Mouse (Mus musculus) intestine, embryonic 15.5 days (tissue): Measurements from ENCODE around the gene Nr1d2. TPM values are rescaled to one million over a fixed set of nuclear protein-coding genes. Genes with fewer than 3 reads are reported as not detected.
A peak's percentile ranks its signal among the peaks of the same experiment; 100 is the strongest.
"Not testable (repeated sequence)": the region's sequence is repeated elsewhere in the genome, so short reads cannot be mapped to it uniquely, and the experiment has no call there.

Experiments
- ATAC-seq: fragments of 200-750 bp; cut with Nextera tagmentation; 2 replicates; pipeline ENCODE4 v1.8.0; 2017; ENCODE audit warnings: moderate TSS enrichment, moderate library complexity
- H3K27ac ChIP-seq: fragments of 300-500 bp; sonication (generic); 2 replicates; pipeline ENCODE4 v1.5.1; 2015; ENCODE audit warnings: mild to moderate bottlenecking, inconsistent platforms
- H3K27me3 ChIP-seq: fragments of 300-500 bp; sonication (generic); replicated peaks from 2 replicates; pipeline ENCODE4 v1.6.1; 2015; ENCODE audit warnings: inconsistent platforms
- H3K36me3 ChIP-seq: fragments of 300-500 bp; sonication (generic); 2 replicates; pipeline ENCODE4 v1.6.1; 2015; ENCODE audit warnings: inconsistent platforms
- H3K4me1 ChIP-seq: fragments of 300-500 bp; sonication (generic); replicated peaks from 2 replicates; pipeline ENCODE4 v1.6.1; 2015; ENCODE audit warnings: inconsistent platforms
- H3K4me2 ChIP-seq: fragments of 300-500 bp; sonication (generic); replicated peaks from 2 replicates; pipeline ENCODE4 v1.6.1; 2015; ENCODE audit warnings: mild to moderate bottlenecking, inconsistent platforms
- H3K4me3 ChIP-seq: fragments of 300-500 bp; sonication (generic); replicated peaks from 2 replicates; pipeline ENCODE4 v1.5.1; 2015; ENCODE audit warnings: inconsistent platforms
- H3K9ac ChIP-seq: fragments of 300-500 bp; sonication (generic); 2 replicates; pipeline ENCODE4 v1.6.1; 2015; ENCODE audit warnings: inconsistent platforms
- H3K9me3 ChIP-seq: fragments of 300-500 bp; sonication (generic); 2 replicates; pipeline ENCODE4 v1.6.1; 2016; ENCODE audit warnings: inconsistent platforms
- WGBS: fragments of 180-500 bp; shearing (Covaris S2); methylation state at CpG from one replicate; pipeline ENCODE4 v1.1.7; 2015; 5-methylcytosine and 5-hydroxymethylcytosine counted together
- polyA plus RNA-seq: library from polyadenylated mRNA; unstranded; fragments of >200 nt; fragmentation: Nextera tagmentation; extraction: Ambion mirVana; gene quantifications from 2 replicates; pipeline ENCODE4 v1.2.1, GENCODE M21; 2015

Gene Nr1d2
- 5.0 and 6.9 TPM in 2 replicates for polyA plus RNA-seq

DNA sequence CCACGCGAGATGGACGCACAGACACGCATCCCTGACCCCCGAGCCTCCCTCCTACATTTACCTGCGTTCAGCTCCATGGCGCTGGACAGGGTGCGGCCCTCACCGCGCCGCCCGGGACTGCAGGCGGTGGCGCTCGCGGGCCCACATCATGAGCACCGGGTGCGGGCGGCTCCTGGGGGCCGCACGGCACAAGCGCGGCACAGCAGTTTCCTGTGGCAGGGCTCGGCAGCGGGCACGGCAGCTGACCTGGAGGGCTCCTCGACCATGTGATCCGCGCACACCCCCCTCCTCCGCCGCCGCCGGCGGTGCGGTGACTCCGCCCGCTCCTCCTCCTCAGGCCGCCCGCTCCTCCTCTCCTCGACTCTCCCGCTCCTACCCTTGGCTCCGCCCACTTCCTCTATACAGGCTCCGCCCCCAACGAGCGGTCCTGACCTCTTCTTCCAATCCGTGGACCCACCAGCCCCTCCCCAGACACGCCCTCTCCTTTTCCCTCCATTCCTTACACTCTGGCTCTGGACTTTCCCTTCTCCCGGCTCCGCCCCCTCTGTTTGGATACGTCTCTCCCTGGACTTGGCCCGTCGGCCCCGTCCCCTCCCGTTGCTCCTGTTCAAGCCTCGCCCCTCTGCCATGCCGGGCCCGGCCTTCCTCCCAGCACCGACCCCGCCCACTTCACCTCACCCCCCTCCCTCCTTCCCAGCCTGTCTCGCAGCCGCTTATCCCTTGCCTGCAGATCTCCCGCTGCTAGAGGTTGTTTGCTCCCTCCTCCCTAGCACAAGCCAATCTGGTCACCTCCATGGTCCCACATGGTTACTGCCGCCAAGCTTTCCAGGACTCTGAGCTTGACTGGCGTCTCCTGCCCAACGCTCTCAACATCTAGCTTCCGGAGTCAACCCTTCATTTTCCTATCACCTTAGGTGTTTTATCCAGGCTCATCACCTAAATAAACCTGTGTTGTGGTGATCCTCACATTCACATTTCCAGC is at the start of gene Nr1d2:
Gene Nr1d2 (minus strand): TSS at position 378 of the 982 bp plus-strand sequence.
- peak within 1 kb of the TSS; percentile 87 for H3K4me2 ChIP-seq
- peak within 1 kb of the TSS; percentile 81 for H3K27ac ChIP-seq
- ATAC-seq = peak; percentile 93
- peak within 1 kb of the TSS; percentile 80 for H3K4me3 ChIP-seq
- H3K4me1 ChIP-seq = 0 out of 2 replicates have a peak, but pooled peaks cover 4% of the 10 kb centered on the region
- no peaks in the 10 kb centered on the region for H3K36me3 ChIP-seq
- WGBS = under 1% methylated on average over 66 of the region's 66 CpGs
- peak within 1 kb of the TSS; percentile 62 for H3K9ac ChIP-seq
- no peaks in the 10 kb centered on the region for H3K27me3 ChIP-seq
- H3K9me3 ChIP-seq = no peaks in the 10 kb centered on the region

DNA sequence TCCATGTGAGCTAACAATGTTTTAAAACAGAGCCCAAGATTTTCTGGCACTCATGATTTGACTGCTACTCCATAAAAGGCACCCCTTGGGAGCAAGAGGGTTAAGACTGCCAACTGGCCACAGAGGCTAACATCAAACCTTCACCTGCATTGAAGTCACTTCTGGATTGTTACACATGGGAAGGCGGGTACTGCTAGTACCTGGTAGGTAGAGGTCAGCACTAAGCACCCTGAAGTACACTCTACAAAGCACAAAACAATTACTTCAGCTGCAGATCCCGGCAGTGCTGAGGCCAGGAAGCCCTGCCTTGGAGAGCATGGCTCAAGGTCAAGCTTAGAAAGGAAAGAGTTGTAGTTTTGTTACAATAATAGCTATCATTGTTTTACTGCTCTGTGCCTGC is 48.5 kb upstream of the Nr1d2 start:
- no peak overlapping the region for H3K9ac ChIP-seq
- H3K4me1 ChIP-seq = no peaks in the 10 kb centered on the region
- H3K27me3 ChIP-seq = no peaks in the 10 kb centered on the region
- no peak overlapping the region for H3K4me2 ChIP-seq
- 0 out of 2 replicates have a peak, but pooled peaks have one; percentile 41 for ATAC-seq
- WGBS = 64% methylated on average over 2 of the region's 2 CpGs
- H3K36me3 ChIP-seq = 0 out of 2 replicates have a peak, but pooled peaks cover 4% of the 10 kb centered on the region
- H3K4me3 ChIP-seq = no peak overlapping the region
- H3K27ac ChIP-seq = no peak overlapping the region
- H3K9me3 ChIP-seq = no peaks in the 10 kb centered on the region

DNA sequence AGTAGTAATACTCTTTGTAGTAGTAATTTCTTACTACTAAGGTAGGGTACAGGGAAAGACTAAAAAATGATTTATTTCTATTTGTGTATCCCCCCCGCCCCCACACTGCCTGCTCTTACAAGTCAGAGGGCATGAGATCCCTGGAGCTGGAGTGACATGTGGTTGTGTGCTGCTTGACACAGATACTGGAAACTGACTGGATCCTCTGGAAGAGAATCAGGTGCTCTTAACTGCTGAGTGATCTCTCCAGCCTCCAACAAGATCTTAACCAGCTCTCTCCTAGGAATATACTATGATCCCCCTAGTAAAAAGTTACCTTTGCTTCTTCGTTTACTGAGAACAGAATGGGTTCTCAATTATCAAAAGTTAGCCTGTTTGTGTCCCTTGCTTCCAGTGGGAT is 47.5 kb upstream of the Nr1d2 start:
- no peak overlapping the region for H3K4me2 ChIP-seq
- H3K4me1 ChIP-seq = no peaks in the 10 kb centered on the region
- no peak overlapping the region for H3K9ac ChIP-seq
- no peak for ATAC-seq
- no peaks in the 10 kb centered on the region for H3K27me3 ChIP-seq
- H3K9me3 ChIP-seq = no peaks in the 10 kb centered on the region
- WGBS = 90% methylated on average over 2 of the region's 2 CpGs
- no peak overlapping the region for H3K27ac ChIP-seq
- 0 out of 2 replicates have a peak, but pooled peaks cover 4% of the 10 kb centered on the region for H3K36me3 ChIP-seq
- no peak overlapping the region for H3K4me3 ChIP-seq

DNA sequence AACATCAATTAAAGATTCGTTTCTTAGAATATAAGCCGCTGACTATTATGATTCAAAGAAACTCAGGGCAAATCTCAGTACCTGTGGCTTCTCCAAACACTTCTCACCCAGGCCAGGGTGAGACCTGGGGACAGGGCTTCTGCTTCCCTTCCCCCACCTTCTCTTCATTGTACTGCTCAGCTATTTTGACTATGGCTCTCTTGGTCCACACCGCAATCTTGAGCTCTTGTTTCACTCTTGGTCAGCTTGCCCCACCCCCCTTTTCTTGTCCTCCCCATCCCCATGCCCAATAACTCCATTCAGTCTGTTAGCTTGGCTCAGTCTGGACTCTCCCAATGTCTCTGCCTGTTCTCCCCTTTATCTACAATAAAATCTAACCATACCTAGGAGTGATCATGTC is 46.5 kb upstream of the Nr1d2 start:
- H3K4me1 ChIP-seq = no peaks in the 10 kb centered on the region
- 79% methylated on average over 3 of the region's 3 CpGs for WGBS
- no peak overlapping the region for H3K27ac ChIP-seq
- no peak overlapping the region for H3K4me3 ChIP-seq
- ATAC-seq = no peak
- no peaks in the 10 kb centered on the region for H3K9me3 ChIP-seq
- no peak overlapping the region for H3K4me2 ChIP-seq
- no peak overlapping the region for H3K9ac ChIP-seq
- H3K27me3 ChIP-seq = no peaks in the 10 kb centered on the region
- 0 out of 2 replicates have a peak, but pooled peaks cover 4% of the 10 kb centered on the region for H3K36me3 ChIP-seq

DNA sequence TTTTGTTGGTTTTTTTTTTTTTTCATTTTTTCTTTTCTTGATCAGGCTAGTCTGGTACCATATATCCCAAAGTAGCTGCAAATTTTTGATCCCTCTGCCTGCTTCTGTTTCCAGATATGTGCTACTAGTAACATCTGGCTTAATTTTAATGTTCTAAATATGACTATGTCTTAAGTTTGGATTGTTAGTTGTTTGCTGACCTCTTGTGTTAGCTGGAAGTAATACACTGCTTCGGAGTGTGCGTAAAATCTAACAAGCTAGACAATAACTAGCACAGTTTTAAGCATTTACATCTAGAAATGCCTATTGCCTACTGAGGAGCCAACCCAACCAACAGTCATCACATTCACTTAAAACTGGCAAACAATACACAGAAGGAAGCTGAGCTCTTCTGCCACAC is 45.7 kb upstream of the Nr1d2 start:
- 0 out of 2 replicates have a peak, but pooled peaks cover 4% of the 10 kb centered on the region for H3K36me3 ChIP-seq
- H3K27me3 ChIP-seq = no peaks in the 10 kb centered on the region
- ATAC-seq = no peak; the same call in 1 of the 2 replicates
- no peak overlapping the region for H3K4me2 ChIP-seq
- no peaks in the 10 kb centered on the region for H3K9me3 ChIP-seq
- H3K27ac ChIP-seq = no peak overlapping the region
- H3K9ac ChIP-seq = no peak overlapping the region
- H3K4me3 ChIP-seq = no peak overlapping the region
- H3K4me1 ChIP-seq = no peaks in the 10 kb centered on the region
- WGBS = 83% methylated on average over 2 of the region's 2 CpGs

DNA sequence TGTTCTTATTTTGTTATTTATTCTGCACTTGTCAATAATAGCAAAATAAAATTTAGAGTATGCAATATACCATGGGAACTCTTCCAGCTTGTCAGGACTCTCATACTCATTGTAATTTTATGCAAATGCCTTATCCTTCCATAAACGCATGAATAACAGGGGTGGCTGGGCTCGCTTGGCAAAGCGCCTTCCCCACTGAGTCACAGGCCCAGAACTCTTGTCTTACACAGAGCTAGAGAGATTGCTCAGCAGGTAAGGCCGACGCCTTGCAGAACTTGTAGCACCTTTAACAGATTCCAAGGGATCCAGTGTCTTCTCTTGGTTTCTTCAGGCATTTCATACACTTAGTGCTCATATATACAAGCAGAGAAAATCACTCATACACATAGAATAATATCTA is 41.4 kb upstream of the Nr1d2 start:
- peaks cover 14% of the 10 kb centered on the region; the same call in 1 of the 2 replicates for H3K36me3 ChIP-seq
- no peaks in the 10 kb centered on the region for H3K9me3 ChIP-seq
- no peaks in the 10 kb centered on the region for H3K27me3 ChIP-seq
- no peaks in the 10 kb centered on the region for H3K4me1 ChIP-seq
- H3K27ac ChIP-seq = no peak overlapping the region
- 91% methylated on average over 5 of the region's 5 CpGs for WGBS
- no peak overlapping the region for H3K4me3 ChIP-seq
- no peak overlapping the region for H3K4me2 ChIP-seq
- no peak overlapping the region for H3K9ac ChIP-seq
- no peak for ATAC-seq

DNA sequence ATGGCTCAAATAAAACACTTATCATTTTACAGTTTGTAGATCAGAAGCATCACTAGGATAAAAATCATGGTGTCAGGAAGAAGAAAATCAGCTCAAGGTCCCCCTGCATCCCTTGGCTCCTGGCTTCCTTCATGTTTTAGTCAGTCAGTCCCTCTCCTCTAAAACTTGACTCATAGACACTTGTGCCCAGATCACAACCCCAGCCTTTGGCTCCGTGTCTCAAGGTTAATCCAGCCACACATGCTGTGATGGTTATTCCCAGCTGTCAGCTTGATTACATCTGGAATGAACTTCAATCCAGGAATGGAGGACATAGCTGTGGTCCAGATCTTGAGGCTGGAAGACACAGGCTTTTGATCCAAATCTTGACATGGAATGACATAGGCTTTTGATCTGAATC is 35.6 kb upstream of the Nr1d2 start:
- no peaks in the 10 kb centered on the region for H3K27me3 ChIP-seq
- WGBS = 80% methylated on average over 1 of the region's 1 CpGs
- ATAC-seq = no peak
- no peak overlapping the region for H3K27ac ChIP-seq
- H3K4me2 ChIP-seq = no peak overlapping the region
- no peak overlapping the region for H3K4me3 ChIP-seq
- peaks cover 10% of the 10 kb centered on the region; the same call in 1 of the 2 replicates for H3K36me3 ChIP-seq
- H3K9ac ChIP-seq = no peak overlapping the region
- no peaks in the 10 kb centered on the region for H3K9me3 ChIP-seq
- H3K4me1 ChIP-seq = no peaks in the 10 kb centered on the region

DNA sequence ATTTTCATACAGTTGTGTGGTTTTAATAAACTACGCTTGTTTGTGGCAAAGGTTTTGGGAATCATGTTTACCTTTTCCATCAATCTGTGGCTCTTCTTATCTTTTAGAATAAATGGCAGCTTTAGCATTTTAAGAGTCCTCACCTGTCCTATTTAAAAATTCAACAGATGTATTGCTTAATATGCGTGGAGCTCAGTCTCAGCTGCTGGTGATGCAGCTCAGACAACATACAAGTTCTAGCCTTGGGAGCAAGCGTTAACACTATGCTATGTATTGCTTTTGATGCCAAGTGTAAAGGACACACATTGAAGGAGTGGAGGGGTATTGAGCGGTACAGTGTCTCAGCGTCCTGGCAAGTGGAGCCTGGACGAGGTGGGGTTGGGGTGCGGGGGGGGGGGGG is 32.7 kb upstream of the Nr1d2 start:
- 6% methylated on average over 7 of the region's 7 CpGs for WGBS
- Histone ChIP-seq H3K27ac (no peak overlapping the region), H3K9ac (no peak overlapping the region; the same call in 1 of the 2 replicates), H3K36me3 (0 out of 2 replicates have a peak, but pooled peaks cover 3% of the 10 kb centered on the region), H3K4me3 (peak overlapping the region; percentile 83), H3K4me1 (no peaks in the 10 kb centered on the region), H3K27me3 (no peaks in the 10 kb centered on the region), H3K4me2 (peak overlapping the region; percentile 69), H3K9me3 (no peaks in the 10 kb centered on the region)
- ATAC-seq = no peak

DNA sequence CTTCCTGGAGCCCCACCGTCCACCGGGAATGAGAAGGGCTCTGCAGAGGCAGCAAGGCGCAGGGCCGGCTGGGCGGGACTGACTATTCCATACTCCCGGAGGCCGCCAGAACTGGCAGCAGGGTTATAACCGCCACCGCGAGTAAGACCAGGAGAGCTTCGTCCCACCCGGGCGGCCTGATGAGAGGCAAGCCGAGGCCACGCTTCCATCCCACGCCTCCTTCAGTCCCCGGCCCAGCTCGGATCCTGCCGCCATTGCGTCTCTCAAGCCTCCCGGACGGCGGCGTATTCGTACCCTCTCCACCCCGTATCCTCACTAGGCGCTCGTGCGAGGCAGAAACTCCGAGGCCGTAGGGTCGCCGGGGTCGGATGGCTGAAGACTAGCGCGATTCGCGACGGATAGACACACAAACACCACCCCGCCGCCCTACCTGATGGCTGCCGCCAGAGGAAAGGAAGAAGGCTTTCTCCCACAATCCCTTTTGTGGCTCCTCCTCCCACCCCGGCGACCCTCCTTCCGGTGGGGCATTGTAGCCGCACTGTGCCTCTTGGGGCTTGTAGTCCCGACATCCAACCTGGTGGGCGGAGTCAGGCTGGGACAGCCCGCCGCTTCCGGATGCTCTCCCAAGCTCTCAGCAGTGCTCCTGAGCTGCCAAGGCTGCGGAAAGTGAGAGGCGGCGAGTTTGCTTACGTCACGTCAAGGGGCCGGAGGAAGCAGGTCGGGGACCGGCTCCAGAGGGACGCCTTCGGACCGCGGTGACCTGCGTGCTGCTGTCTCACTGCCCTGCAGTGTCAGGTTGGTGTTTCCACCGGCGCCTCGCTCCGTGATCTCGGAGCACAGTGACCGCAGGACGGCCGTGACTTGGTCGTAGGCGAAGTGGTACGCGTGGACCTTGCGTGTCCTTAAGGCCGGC is 31.9 kb upstream of the Nr1d2 start, which contains the start of the genes Nkiras1 and Rpl15:
Gene Nkiras1 (plus strand): TSS at position 608 of the 913 bp plus-strand sequence.
Gene Rpl15 (minus strand): TSS at position 863 of the 913 bp plus-strand sequence.
- Histone ChIP-seq H3K4me1 (no peaks in the 10 kb centered on the region), H3K9me3 (no peaks in the 10 kb centered on the region), H3K27ac (peak within 1 kb of the TSS; percentile 75), H3K36me3 (0 out of 2 replicates have a peak, but pooled peaks cover 3% of the 10 kb centered on the region), H3K4me3 (peak within 1 kb of the TSS; percentile 83), H3K9ac (peak within 1 kb of the TSS; percentile 95), H3K27me3 (no peaks in the 10 kb centered on the region), H3K4me2 (peak within 1 kb of the TSS; percentile 70)
- under 1% methylated on average over 78 of the region's 78 CpGs for WGBS
- peak; percentile 99 for ATAC-seq

DNA sequence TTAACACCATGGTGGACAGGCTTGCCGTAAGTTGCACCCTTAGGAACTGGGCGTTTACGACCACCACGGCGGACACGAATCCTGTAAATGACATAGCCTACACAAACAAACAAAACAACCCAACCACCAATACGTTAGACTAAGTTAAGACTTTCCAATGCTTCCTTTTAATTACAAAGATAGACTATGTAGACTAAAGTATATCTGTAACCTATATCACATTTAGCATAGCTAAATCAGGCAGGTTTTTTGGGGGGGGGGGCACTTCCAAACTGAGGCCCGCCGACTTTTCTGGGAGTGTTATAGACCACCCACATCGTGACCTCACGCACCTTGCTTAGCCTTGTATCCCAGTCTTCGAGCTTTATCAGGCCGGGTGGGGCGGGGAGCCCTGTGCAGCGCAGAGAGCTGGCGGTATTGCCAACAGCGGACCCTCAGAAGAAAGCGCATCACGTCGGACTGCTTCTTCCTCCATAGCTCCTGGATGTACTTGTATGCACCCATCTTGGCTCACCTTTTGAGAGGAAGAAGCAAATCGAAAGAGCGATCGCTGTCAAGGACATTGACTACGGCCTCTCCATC is 31.1 kb upstream of the Nr1d2 start:
- not testable (repeated sequence) for ATAC-seq, H3K4me1 ChIP-seq, H3K27me3 ChIP-seq, H3K9me3 ChIP-seq, H3K36me3 ChIP-seq
- Histone ChIP-seq H3K4me2 (peak overlapping the region; percentile 70), H3K27ac (peak overlapping the region; percentile 75; the same call in 1 of the 2 replicates), H3K4me3 (peak overlapping the region; percentile 83), H3K9ac (peak overlapping the region; percentile 95)
- under 1% methylated on average over 24 of the region's 24 CpGs for WGBS

DNA sequence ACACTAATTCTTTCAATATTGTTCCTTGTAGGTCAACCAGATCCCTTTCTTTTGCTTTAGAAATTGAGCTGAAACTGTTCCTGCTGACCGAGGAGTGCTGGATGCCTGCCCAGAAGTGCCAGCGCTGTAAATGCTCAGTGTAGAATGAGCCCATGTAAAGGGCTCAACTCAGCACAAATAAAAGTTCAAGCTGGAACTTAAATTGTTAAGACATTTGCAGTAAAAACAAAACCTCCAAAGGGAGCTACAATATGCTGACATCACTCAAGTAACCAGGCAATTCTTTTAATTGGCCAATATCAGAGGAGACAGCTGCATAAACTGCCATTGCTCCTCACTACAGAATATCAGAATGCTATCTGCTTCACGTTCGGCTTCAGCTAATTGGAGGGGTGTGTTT is 24.5 kb upstream of the Nr1d2 start:
- no peaks in the 10 kb centered on the region for H3K9me3 ChIP-seq
- no peak for ATAC-seq
- no peak overlapping the region for H3K27ac ChIP-seq
- WGBS = 54% methylated on average over 4 of the region's 4 CpGs
- no peak overlapping the region for H3K9ac ChIP-seq
- no peaks in the 10 kb centered on the region for H3K4me1 ChIP-seq
- no peaks in the 10 kb centered on the region for H3K27me3 ChIP-seq
- 0 out of 2 replicates have a peak, but pooled peaks cover 5% of the 10 kb centered on the region for H3K36me3 ChIP-seq
- H3K4me2 ChIP-seq = no peak overlapping the region
- no peak overlapping the region for H3K4me3 ChIP-seq
